Mouse (Mus musculus): ENCODE results near the gene Gm20388.

GRCm38 (mm10) chr8:123398308-123398707 is 3487.7 kb downstream of the Gm20388 start:
- TF ChIP-seq CTCF (IDR thresholded peaks at IDR 0.05; ENCODE audit: borderline replicate concordance, extremely low read depth, insufficient read depth, insufficient read length) (no peak), POLR2A (IDR thresholded peaks at IDR 0.05; ENCODE audit: borderline replicate concordance, extremely low read depth, insufficient read depth, insufficient read length, poor library complexity, severe bottlenecking) (no peak)

All from brain, embryonic 14.5 days (tissue).